Mouse (Mus musculus): ENCODE measurements around the gene Cdyl2.

The Cdyl2 gene

GRCm38 (mm10) chr8:116732684-116733647, at the start of gene Cdyl2:
Gene Cdyl2 (minus strand): TSS chr8:116732991.
- DNase-seq: peak; percentile 86

- DNase-seq: no peak
These were observed 47.8 kb upstream of the Cdyl2 start for GRCm38 (mm10) chr8:116780594-116780993.

GRCm38 (mm10) chr8:116774220-116774619, 41.4 kb upstream of the Cdyl2 start:
- DNase-seq: no peak

DNA sequence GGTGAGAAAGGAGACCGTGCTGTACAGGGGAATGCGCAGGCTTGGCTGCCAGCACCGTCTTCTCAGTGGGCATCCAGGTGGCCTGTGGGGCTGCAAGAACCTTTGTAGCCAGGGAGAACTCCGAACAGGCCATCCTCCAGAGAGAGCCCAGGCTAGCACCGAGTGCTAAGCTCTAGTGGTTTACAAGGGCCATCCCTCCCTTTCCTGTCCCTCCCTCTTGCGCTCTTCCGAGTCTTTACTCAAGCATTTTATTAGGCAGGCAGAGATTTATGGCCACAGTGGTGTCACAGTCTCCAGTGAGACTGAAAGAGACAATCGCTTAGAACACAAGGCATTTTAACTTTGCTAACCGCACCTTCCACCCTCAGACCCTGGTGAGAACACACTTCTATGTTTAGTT, 39.9 kb upstream of the Cdyl2 start:
- no peak for DNase-seq

- peak; percentile 45 for DNase-seq
These were observed 39.1 kb upstream of the Cdyl2 start for GRCm38 (mm10) chr8:116771797-116772343.

DNA sequence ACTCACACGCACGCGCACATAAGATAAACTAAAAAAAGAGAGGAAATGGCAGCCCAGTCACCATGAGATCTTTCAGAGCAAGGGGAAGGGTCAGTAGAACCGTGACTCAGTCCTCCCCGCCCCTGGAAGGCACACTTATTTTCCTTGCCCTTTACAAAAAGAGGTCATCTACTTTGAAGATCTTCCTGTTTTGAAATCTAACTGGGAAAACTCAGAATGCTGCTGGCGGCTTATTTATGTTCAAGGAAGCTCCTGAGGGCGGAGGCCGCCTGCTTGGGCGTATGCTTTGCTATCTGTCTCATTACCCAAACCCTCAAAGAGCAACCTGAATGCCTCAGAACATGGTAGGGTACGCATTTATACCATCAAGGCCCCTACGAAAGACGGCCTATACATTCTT, 38.0 kb upstream of the Cdyl2 start:
- peak; percentile 6 for DNase-seq

- no peak for DNase-seq
These were observed 23.4 kb upstream of the Cdyl2 start for GRCm38 (mm10) chr8:116756174-116756573.

GRCm38 (mm10) chr8:116755557-116755956, 22.8 kb upstream of the Cdyl2 start:
- peak; percentile 54 for DNase-seq

DNA sequence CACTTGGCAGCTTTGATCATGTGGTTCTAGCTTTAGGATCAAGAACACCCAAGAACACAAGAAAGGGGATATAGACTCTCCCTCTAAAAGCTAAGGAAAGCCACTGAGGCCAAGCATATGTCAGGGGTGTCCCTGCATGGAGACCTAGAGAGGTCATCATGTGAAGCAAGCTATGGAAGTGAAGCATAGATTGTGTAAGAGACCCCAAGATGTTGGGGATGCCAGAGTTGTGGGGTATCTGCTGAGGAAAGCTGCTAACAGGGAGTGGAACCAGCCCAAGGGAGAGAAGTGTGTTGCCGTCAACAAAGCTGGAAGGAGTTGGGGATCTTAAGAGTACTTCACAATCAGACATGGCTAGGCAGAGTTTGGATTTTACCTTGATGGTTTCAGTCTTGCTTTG, 7.9 kb upstream of the Cdyl2 start:
- DNase-seq: no peak

- peak; percentile 36 for DNase-seq
These were observed 2.5 kb upstream of the Cdyl2 start for GRCm38 (mm10) chr8:116735306-116735705.

DNA sequence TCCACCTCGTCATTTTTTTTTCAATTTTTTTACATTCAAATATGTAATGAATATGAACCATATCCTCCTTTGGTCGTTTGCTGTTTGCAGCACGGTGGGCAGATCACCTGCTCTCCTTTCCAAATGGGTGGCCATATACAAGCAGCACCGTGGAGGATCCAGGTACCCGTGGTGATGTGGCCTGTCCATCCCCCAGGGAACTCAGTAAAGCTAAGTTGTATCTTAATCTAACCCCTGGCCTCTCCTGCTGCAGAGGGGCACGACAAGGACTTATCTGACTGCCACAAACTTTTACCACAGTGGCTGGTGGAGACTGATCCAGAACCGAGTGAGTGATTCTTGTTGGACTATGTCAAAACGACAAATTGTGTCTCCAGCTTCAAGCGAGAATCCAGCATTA, 1.4 kb upstream of the Cdyl2 start:
- DNase-seq: no peak

DNA sequence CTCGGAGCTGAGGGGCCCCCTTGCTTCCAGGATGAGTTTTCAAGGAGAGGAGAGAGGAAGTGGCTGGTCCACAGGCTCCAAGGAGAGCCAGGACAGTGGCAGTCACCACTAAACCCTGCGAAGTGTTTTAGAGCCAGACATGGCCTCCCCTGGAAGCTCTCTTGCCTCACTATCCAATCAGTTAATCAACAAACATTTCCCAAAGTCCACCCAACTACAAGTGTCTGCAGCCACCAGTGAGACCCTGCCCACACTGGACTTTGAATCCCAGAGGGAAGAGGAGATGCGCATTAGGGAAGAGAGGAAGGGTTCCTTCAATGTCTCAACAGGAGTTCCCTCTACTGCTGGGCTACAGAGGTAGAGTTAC, 840 bp upstream of the Cdyl2 start:
- no peak for DNase-seq

GRCm38 (mm10) chr8:116731976-116732683, 661 bp downstream of the Cdyl2 start:
- peak; percentile 66 for DNase-seq

DNA sequence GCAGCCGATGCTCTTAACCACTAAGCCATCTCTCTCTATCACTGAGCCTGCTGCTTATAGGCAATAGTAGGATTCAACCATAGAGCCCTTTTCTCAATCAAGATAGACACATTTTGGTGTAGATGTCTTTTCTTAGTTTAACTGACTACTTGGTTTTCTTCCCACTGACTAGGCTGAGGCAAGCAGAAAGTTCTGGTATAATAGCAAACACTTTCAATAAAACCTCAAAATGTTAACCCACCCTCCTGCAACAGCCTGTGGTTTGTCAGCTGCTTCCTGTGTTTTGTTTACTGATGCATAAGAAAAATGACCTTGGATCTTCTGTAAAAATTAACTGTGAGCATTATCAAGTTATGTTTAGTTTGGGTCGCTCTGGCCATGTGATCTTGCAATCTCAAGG, 11.3 kb downstream of the Cdyl2 start:
- DNase-seq: no peak

GRCm38 (mm10) chr8:116707496-116707895, 25.3 kb downstream of the Cdyl2 start:
- DNase-seq: no peak

DNA sequence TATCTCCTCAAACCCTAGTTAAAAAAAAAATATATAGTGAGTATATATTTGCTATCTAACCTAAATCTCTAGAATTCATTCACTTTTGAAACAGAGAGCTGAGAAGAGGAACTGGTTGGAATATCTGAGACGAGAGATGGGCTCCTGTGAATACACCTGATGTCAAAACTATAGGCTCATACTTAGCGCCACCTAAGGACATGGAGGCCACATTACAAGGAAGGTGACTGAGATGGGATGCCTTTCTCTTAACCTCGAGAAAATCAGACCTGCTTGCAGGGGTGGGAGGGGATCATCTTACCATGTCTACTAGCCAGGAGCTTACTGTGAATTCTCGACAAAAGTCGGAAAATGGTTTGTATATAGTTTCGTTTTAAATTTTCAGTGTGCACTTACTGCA, 30.3 kb downstream of the Cdyl2 start:
- no peak for DNase-seq

GRCm38 (mm10) chr8:116692931-116693330, 39.9 kb downstream of the Cdyl2 start:
- no peak for DNase-seq

DNA sequence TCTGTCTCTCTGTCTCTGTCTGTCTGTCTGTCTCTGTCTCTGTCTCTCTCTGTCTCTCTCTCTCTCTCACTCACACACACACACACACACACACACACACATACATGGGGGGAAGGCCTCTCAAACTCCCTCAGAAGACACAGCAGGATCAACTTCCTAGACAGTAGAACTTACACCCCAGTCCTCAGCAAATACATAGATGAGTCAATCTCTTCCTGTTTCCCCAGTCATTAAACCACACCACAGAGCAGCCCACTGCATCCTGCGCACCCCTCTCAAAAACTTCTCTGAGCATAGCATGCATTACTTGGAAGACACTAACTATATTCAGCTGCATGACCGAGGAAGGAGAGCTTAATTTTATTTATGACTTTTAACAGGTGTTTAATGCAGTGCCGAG, 43.0 kb downstream of the Cdyl2 start:
- no peak for DNase-seq

GRCm38 (mm10) chr8:116676174-116676573, 56.6 kb downstream of the Cdyl2 start:
- no peak for DNase-seq

GRCm38 (mm10) chr8:116673966-116674805, 58.6 kb downstream of the Cdyl2 start:
- no peak for DNase-seq

DNA sequence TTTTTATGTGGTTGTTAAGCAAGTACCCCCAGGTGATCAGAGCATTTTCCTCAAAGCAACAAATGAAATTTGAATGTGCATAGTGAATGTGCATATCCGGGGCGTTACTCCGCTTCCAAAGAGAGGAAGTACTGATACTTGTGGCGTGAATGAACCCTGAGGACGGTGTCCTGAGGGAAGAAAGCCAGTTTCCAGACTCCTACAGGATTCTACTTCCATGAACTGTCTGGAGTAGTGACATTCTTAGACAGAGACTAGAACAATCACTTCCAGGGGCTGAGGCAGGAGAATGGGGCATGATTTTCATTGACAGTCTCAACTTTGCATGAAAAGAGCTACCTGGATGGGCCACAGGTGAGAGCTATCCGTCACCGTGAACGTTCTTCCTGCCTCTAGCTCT, 59.3 kb downstream of the Cdyl2 start:
- no peak for DNase-seq

DNA sequence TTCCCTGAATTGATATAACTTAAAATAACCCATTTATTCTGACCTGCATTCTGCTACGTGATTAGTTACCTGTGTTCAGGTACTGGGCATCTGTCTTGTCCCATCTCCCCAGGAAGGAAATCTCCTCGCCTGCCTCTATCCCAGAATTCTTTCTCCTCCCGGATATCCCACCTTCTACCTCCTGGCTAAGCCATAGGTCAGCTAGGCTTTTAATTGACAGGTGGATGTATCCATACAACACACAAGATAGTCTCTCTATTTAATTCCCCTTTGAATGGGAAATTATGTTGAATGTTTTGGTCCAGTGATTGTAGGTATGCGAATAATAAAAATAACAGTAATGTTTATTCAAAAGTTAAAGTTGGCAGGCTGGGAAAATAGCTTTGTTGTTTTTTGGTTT, 59.7 kb downstream of the Cdyl2 start:
- no peak for DNase-seq

- no peak for DNase-seq
These were observed 61.2 kb downstream of the Cdyl2 start for GRCm38 (mm10) chr8:116671543-116671942.
